Mouse (Mus musculus): ENCODE measurements at regions not wholly inside any gene's neighbourhood (a gene's known extent, or its start where the extent isn't known, plus 50 kb on each side); places are given as distances from the start of the nearest gene placed in this dataset.

- DNase-seq (ENCODE audit: low spot score) = no peak
- Histone ChIP-seq H3K27me3 (replicated peaks; ENCODE audit: control insufficient read depth, insufficient read depth, low read length) (no peaks in the 10 kb centered on the region), H3K9ac (ENCODE audit: low read depth, low read length) (no peak overlapping the region), H3K9me3 (ENCODE audit: control insufficient read depth, low read length) (no peaks in the 10 kb centered on the region), H3K4me3 (ENCODE audit: low read depth, low read length) (no peak overlapping the region), H3K4me1 (replicated peaks; ENCODE audit: control insufficient read depth, insufficient read depth, low read length) (no peaks in the 10 kb centered on the region), H3K4me2 (no peak overlapping the region), H3K36me3 (ENCODE audit: control insufficient read depth, insufficient read depth, low read length) (no peaks in the 10 kb centered on the region), H3K27ac (ENCODE audit: low read depth, low read length) (no peak overlapping the region)
- no peak for ATAC-seq (replicated peaks; ENCODE audit: low FRiP score)
- 57% methylated on average over 2 of the region's 2 CpGs for WGBS
These were observed 374.3 kb upstream of the B430305J03Rik start for GRCm38 (mm10) chr3:61740088-61740487.

GRCm38 (mm10) chr3:61738528-61738927, 372.8 kb upstream of the B430305J03Rik start:
- 77% methylated on average over 1 of the region's 1 CpGs for WGBS
- no peaks in the 10 kb centered on the region for H3K27me3 ChIP-seq (replicated peaks; ENCODE audit: control insufficient read depth, insufficient read depth, low read length)
- no peaks in the 10 kb centered on the region for H3K4me1 ChIP-seq (replicated peaks; ENCODE audit: control insufficient read depth, insufficient read depth, low read length)
- ATAC-seq (replicated peaks; ENCODE audit: low FRiP score) (no peak), DNase-seq (ENCODE audit: low spot score) (no peak)
- no peak overlapping the region for H3K27ac ChIP-seq (ENCODE audit: low read depth, low read length)
- H3K36me3 ChIP-seq (ENCODE audit: control insufficient read depth, insufficient read depth, low read length) = no peaks in the 10 kb centered on the region
- no peak overlapping the region for H3K4me3 ChIP-seq (ENCODE audit: low read depth, low read length)
- no peak overlapping the region for H3K9ac ChIP-seq (ENCODE audit: low read depth, low read length)
- H3K4me2 ChIP-seq = no peak overlapping the region
- no peaks in the 10 kb centered on the region for H3K9me3 ChIP-seq (ENCODE audit: control insufficient read depth, low read length)

GRCm38 (mm10) chr3:61716785-61717184, 351.0 kb upstream of the B430305J03Rik start:
- Histone ChIP-seq H3K4me1 (replicated peaks; ENCODE audit: control insufficient read depth, insufficient read depth, low read length) (no peaks in the 10 kb centered on the region), H3K27me3 (replicated peaks; ENCODE audit: control insufficient read depth, insufficient read depth, low read length) (no peaks in the 10 kb centered on the region), H3K27ac (ENCODE audit: low read depth, low read length) (no peak overlapping the region), H3K4me2 (no peak overlapping the region), H3K4me3 (ENCODE audit: low read depth, low read length) (no peak overlapping the region), H3K9me3 (ENCODE audit: control insufficient read depth, low read length) (no peaks in the 10 kb centered on the region), H3K36me3 (ENCODE audit: control insufficient read depth, insufficient read depth, low read length) (no peaks in the 10 kb centered on the region), H3K9ac (ENCODE audit: low read depth, low read length) (no peak overlapping the region)
- ATAC-seq (replicated peaks; ENCODE audit: low FRiP score) (no peak), DNase-seq (ENCODE audit: low spot score) (no peak)
- 57% methylated on average over 2 of the region's 2 CpGs for WGBS

GRCm38 (mm10) chr3:61687933-61688705, 322.4 kb upstream of the B430305J03Rik start:
- WGBS = 63% methylated on average over 4 of the region's 4 CpGs
- H3K9me3 ChIP-seq (ENCODE audit: control insufficient read depth, low read length) = no peaks in the 10 kb centered on the region
- no peak overlapping the region for H3K4me2 ChIP-seq
- DNase-seq (ENCODE audit: low spot score) = no peak
- no peak overlapping the region for H3K27ac ChIP-seq (ENCODE audit: low read depth, low read length)
- no peak overlapping the region for H3K4me3 ChIP-seq (ENCODE audit: low read depth, low read length)
- H3K4me1 ChIP-seq (replicated peaks; ENCODE audit: control insufficient read depth, insufficient read depth, low read length) = no peaks in the 10 kb centered on the region
- H3K36me3 ChIP-seq (ENCODE audit: control insufficient read depth, insufficient read depth, low read length) = no peaks in the 10 kb centered on the region
- no peaks in the 10 kb centered on the region for H3K27me3 ChIP-seq (replicated peaks; ENCODE audit: control insufficient read depth, insufficient read depth, low read length)
- ATAC-seq (replicated peaks; ENCODE audit: low FRiP score) = no peak
- no peak overlapping the region for H3K9ac ChIP-seq (ENCODE audit: low read depth, low read length)

GRCm38 (mm10) chr3:61670874-61671273, 305.1 kb upstream of the B430305J03Rik start:
- H3K36me3 ChIP-seq (ENCODE audit: control insufficient read depth, insufficient read depth, low read length) = no peaks in the 10 kb centered on the region
- no peak overlapping the region for H3K4me3 ChIP-seq (ENCODE audit: low read depth, low read length)
- ATAC-seq (replicated peaks; ENCODE audit: low FRiP score) (no peak), DNase-seq (ENCODE audit: low spot score) (no peak)
- no peak overlapping the region for H3K27ac ChIP-seq (ENCODE audit: low read depth, low read length)
- H3K9me3 ChIP-seq (ENCODE audit: control insufficient read depth, low read length) = no peaks in the 10 kb centered on the region
- H3K4me2 ChIP-seq = no peak overlapping the region
- 76% methylated on average over 1 of the region's 1 CpGs for WGBS
- H3K4me1 ChIP-seq (replicated peaks; ENCODE audit: control insufficient read depth, insufficient read depth, low read length) = no peaks in the 10 kb centered on the region
- H3K9ac ChIP-seq (ENCODE audit: low read depth, low read length) = no peak overlapping the region
- no peaks in the 10 kb centered on the region for H3K27me3 ChIP-seq (replicated peaks; ENCODE audit: control insufficient read depth, insufficient read depth, low read length)

GRCm38 (mm10) chr3:61656143-61656542, 290.4 kb upstream of the B430305J03Rik start:
- DNase-seq (ENCODE audit: low spot score) (no peak), ATAC-seq (replicated peaks; ENCODE audit: low FRiP score) (no peak)
- H3K27me3 ChIP-seq (replicated peaks; ENCODE audit: control insufficient read depth, insufficient read depth, low read length) = no peaks in the 10 kb centered on the region
- H3K4me2 ChIP-seq = no peak overlapping the region
- H3K36me3 ChIP-seq (ENCODE audit: control insufficient read depth, insufficient read depth, low read length) = no peaks in the 10 kb centered on the region
- H3K4me1 ChIP-seq (replicated peaks; ENCODE audit: control insufficient read depth, insufficient read depth, low read length) = no peaks in the 10 kb centered on the region
- no peak overlapping the region for H3K4me3 ChIP-seq (ENCODE audit: low read depth, low read length)
- no peak overlapping the region for H3K9ac ChIP-seq (ENCODE audit: low read depth, low read length)
- 65% methylated on average over 2 of the region's 2 CpGs for WGBS
- no peak overlapping the region for H3K27ac ChIP-seq (ENCODE audit: low read depth, low read length)
- H3K9me3 ChIP-seq (ENCODE audit: control insufficient read depth, low read length) = no peaks in the 10 kb centered on the region

- no peaks in the 10 kb centered on the region for H3K27me3 ChIP-seq (replicated peaks; ENCODE audit: control insufficient read depth, insufficient read depth, low read length)
- no peak overlapping the region for H3K9ac ChIP-seq (ENCODE audit: low read depth, low read length)
- no peak for DNase-seq (ENCODE audit: low spot score)
- no peaks in the 10 kb centered on the region for H3K9me3 ChIP-seq (ENCODE audit: control insufficient read depth, low read length)
- H3K4me2 ChIP-seq = no peak overlapping the region
- H3K27ac ChIP-seq (ENCODE audit: low read depth, low read length) = no peak overlapping the region
- H3K36me3 ChIP-seq (ENCODE audit: control insufficient read depth, insufficient read depth, low read length) = no peaks in the 10 kb centered on the region
- no peak overlapping the region for H3K4me3 ChIP-seq (ENCODE audit: low read depth, low read length)
- no peaks in the 10 kb centered on the region for H3K4me1 ChIP-seq (replicated peaks; ENCODE audit: control insufficient read depth, insufficient read depth, low read length)
- no peak for ATAC-seq (replicated peaks; ENCODE audit: low FRiP score)
These were observed 262.8 kb upstream of the B430305J03Rik start for GRCm38 (mm10) chr3:61628535-61628934.

- DNase-seq (ENCODE audit: low spot score) (no peak), ATAC-seq (replicated peaks; ENCODE audit: low FRiP score) (no peak)
- H3K27ac ChIP-seq (ENCODE audit: low read depth, low read length) = no peak overlapping the region
- no peak overlapping the region for H3K9ac ChIP-seq (ENCODE audit: low read depth, low read length)
- no peak overlapping the region for H3K4me2 ChIP-seq
- no peaks in the 10 kb centered on the region for H3K9me3 ChIP-seq (ENCODE audit: control insufficient read depth, low read length)
- no peaks in the 10 kb centered on the region for H3K36me3 ChIP-seq (ENCODE audit: control insufficient read depth, insufficient read depth, low read length)
- no peaks in the 10 kb centered on the region for H3K4me1 ChIP-seq (replicated peaks; ENCODE audit: control insufficient read depth, insufficient read depth, low read length)
- H3K27me3 ChIP-seq (replicated peaks; ENCODE audit: control insufficient read depth, insufficient read depth, low read length) = no peaks in the 10 kb centered on the region
- WGBS = 63% methylated on average over 3 of the region's 3 CpGs
- H3K4me3 ChIP-seq (ENCODE audit: low read depth, low read length) = no peak overlapping the region
These were observed 262.3 kb upstream of the B430305J03Rik start for GRCm38 (mm10) chr3:61628099-61628498.

- Histone ChIP-seq H3K36me3 (ENCODE audit: control insufficient read depth, insufficient read depth, low read length) (no peaks in the 10 kb centered on the region), H3K27me3 (replicated peaks; ENCODE audit: control insufficient read depth, insufficient read depth, low read length) (no peaks in the 10 kb centered on the region), H3K4me3 (ENCODE audit: low read depth, low read length) (no peak overlapping the region), H3K27ac (ENCODE audit: low read depth, low read length) (no peak overlapping the region), H3K9ac (ENCODE audit: low read depth, low read length) (no peak overlapping the region), H3K9me3 (ENCODE audit: control insufficient read depth, low read length) (no peaks in the 10 kb centered on the region), H3K4me2 (no peak overlapping the region), H3K4me1 (replicated peaks; ENCODE audit: control insufficient read depth, insufficient read depth, low read length) (no peaks in the 10 kb centered on the region)
- 83% methylated on average over 4 of the region's 4 CpGs for whole genome bisulfite sequencing
- ATAC-seq (replicated peaks; ENCODE audit: low FRiP score) = no peak
- DNase-seq (ENCODE audit: low spot score) = no peak
These were observed 258.3 kb upstream of the B430305J03Rik start for GRCm38 (mm10) chr3:61623954-61624487.

Data from liver, embryonic 11.5 days (tissue).